Comparison of ENCODE assay signal across 16 mouse cellular contexts in genomic region chr2:33072333-33072732, GRCm38 (mm10).
"Had no signal": no experiment of that assay in that cellular context is flagged by ENCODE, and none has a peak within 500 bp of the region (broad histone marks: within the 10 kb centered on the region; RNA-seq: fewer than 3 reads in every experiment).

No protein-coding gene starts in this region.

- H3K4me1 ChIP-seq: kidney, embryonic 15.5 days; liver, embryonic 13.5 days; lung, embryonic 15.5 days; megakaryocyte, embryonic 14.5 days; neural tube, embryonic 12.5 days had no signal

- H3K9ac ChIP-seq: kidney, embryonic 15.5 days; limb, embryonic 15.5 days; liver, embryonic 13.5 days; liver, postnatal 0 days; lung, embryonic 15.5 days; midbrain, embryonic 15.5 days; neural tube, embryonic 12.5 days had no signal

- H3K4me3 ChIP-seq: kidney, embryonic 15.5 days; limb, embryonic 15.5 days; liver, embryonic 13.5 days; lung, embryonic 15.5 days; megakaryocyte, embryonic 14.5 days; midbrain, embryonic 15.5 days; neural tube, embryonic 12.5 days had no signal

- ATAC-seq: liver, postnatal 0 days; midbrain, embryonic 15.5 days had no signal

- H3K4me2 ChIP-seq: kidney, embryonic 15.5 days; limb, embryonic 15.5 days; liver, embryonic 13.5 days; lung, embryonic 15.5 days; midbrain, embryonic 11.5 days; midbrain, embryonic 15.5 days; neural tube, embryonic 12.5 days had no signal

- H3K27me3 ChIP-seq: kidney, embryonic 15.5 days; limb, embryonic 15.5 days; liver, embryonic 13.5 days; lung, embryonic 15.5 days; midbrain, embryonic 15.5 days; neural tube, embryonic 12.5 days had no signal

- H3K27ac ChIP-seq: kidney, embryonic 15.5 days; limb, embryonic 15.5 days; liver, embryonic 13.5 days; lung, embryonic 15.5 days; macrophage; midbrain, embryonic 15.5 days; neural tube, embryonic 12.5 days had no signal

- DNase-seq: kidney, adult 2 months; kidney, postnatal 14 days; liver, embryonic 13.5 days; liver, postnatal 0 days; lung, postnatal 14 days; right cerebral cortex, postnatal 14 days; thymus, adult 2 months; thymus, postnatal 25 days had no signal

- H3K9me3 ChIP-seq: kidney, embryonic 15.5 days; limb, embryonic 15.5 days; liver, embryonic 13.5 days; lung, embryonic 15.5 days; midbrain, embryonic 15.5 days; neural tube, embryonic 12.5 days had no signal

- H3K36me3 ChIP-seq: kidney, embryonic 15.5 days; limb, embryonic 15.5 days; liver, embryonic 13.5 days; lung, embryonic 15.5 days; midbrain, embryonic 15.5 days; neural tube, embryonic 12.5 days had no signal
